In the genomic region with DNA sequence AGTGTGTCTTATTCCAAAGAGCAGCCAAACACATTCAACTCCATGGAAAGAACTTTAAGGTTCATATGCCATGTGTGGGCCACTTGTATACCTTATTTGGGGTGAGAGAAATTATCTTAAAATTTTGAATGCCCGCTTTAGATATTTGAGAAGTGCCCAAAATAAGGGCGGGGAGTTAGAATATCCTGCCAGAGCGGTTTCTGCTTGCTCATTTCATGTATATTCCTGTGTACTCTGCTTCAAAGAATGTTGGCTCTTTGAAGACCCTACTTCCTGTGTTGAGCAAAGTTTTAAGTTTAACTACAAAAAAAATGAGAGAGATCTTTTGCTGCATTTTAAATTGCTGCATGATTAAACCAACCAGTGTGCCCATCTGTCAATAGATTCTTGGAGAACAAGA, we compare ENCODE assay signal across 28 mouse cellular contexts.
DNase-seq lines count a peak whose midpoint lies in the region; ATAC-seq and TF ChIP-seq lines count a peak whose summit lies in the region.
"Had no signal": no experiment of that assay in that cellular context is flagged by ENCODE, and none has a peak within 500 bp of the region (broad histone marks: within the 10 kb centered on the region; RNA-seq: fewer than 3 reads in every experiment).

No protein-coding gene starts in this region.

- H3K27ac ChIP-seq in thymus, adult 2 months (ENCODE audit: control insufficient read depth, insufficient read depth, low read length): peak overlapping the region; percentile 99; the same call in 1 of the 2 replicates
- no peak overlapping the region for H3K27ac ChIP-seq in intestine, embryonic 16.5 days (ENCODE audit: low read length)
- H3K27ac ChIP-seq in gastrocnemius, adult 2 months: no peak overlapping the region
- H3K27ac ChIP-seq: embryonic facial prominence, embryonic 12.5 days; forebrain, embryonic 13.5 days; hindbrain, embryonic 10.5 days; kidney, embryonic 15.5 days; limb, embryonic 13.5 days; liver, embryonic 14.5 days; lung, embryonic 15.5 days; neural tube, embryonic 13.5 days; stomach, embryonic 15.5 days had no signal

- H3K27me3 ChIP-seq in thymus, adult 2 months (ENCODE audit: control insufficient read depth, insufficient read depth, low read length): no peaks in the 10 kb centered on the region
- H3K27me3 ChIP-seq in intestine, embryonic 16.5 days (replicated peaks; ENCODE audit: control insufficient read depth, insufficient read depth, low read length): no peaks in the 10 kb centered on the region
- H3K27me3 ChIP-seq: embryonic facial prominence, embryonic 12.5 days; forebrain, embryonic 13.5 days; kidney, embryonic 15.5 days; limb, embryonic 13.5 days; lung, embryonic 15.5 days; neural tube, embryonic 13.5 days; stomach, embryonic 15.5 days had no signal

- no peak overlapping the region for H3K9ac ChIP-seq in intestine, embryonic 16.5 days (ENCODE audit: low read depth, low read length)
- H3K9ac ChIP-seq: embryonic facial prominence, embryonic 12.5 days; forebrain, embryonic 13.5 days; kidney, embryonic 15.5 days; limb, embryonic 13.5 days; liver, embryonic 14.5 days; lung, embryonic 15.5 days; neural tube, embryonic 13.5 days; stomach, embryonic 15.5 days had no signal

- ATAC-seq in erythroid progenitor cell, adult 5-6 weeks (replicated peaks; ENCODE audit: low FRiP score, poor library complexity, severe bottlenecking): peak; percentile 43; the same call in 1 of the 2 replicates
- ATAC-seq in intestine, embryonic 16.5 days: no peak
- ATAC-seq: forebrain, embryonic 13.5 days; hindbrain, embryonic 16.5 days had no signal

- H3K36me3 ChIP-seq in thymus, adult 2 months (ENCODE audit: control insufficient read depth, insufficient read depth, low read length): no peaks in the 10 kb centered on the region
- no peaks in the 10 kb centered on the region for H3K36me3 ChIP-seq in intestine, embryonic 16.5 days (ENCODE audit: control insufficient read depth, insufficient read depth, low read length)
- H3K36me3 ChIP-seq: embryonic facial prominence, embryonic 12.5 days; hindbrain, embryonic 10.5 days; lung, embryonic 15.5 days; stomach, embryonic 15.5 days had no signal

- H3K9me3 ChIP-seq in intestine, embryonic 16.5 days (ENCODE audit: control insufficient read depth, low read length): no peaks in the 10 kb centered on the region
- H3K9me3 ChIP-seq: embryonic facial prominence, embryonic 12.5 days; forebrain, embryonic 13.5 days; hindbrain, embryonic 10.5 days; kidney, embryonic 15.5 days; limb, embryonic 13.5 days; lung, embryonic 15.5 days; neural tube, embryonic 13.5 days; stomach, embryonic 15.5 days had no signal

- H3K4me2 ChIP-seq in intestine, embryonic 16.5 days (ENCODE audit: low read depth, low read length): no peak overlapping the region
- H3K4me2 ChIP-seq: embryonic facial prominence, embryonic 12.5 days; forebrain, embryonic 13.5 days; heart, embryonic 11.5 days; kidney, embryonic 15.5 days; limb, embryonic 13.5 days; lung, embryonic 15.5 days; neural tube, embryonic 13.5 days; stomach, embryonic 15.5 days had no signal

- intact Hi-C loops in gastrocnemius, adult 2 months (cut with DNase I): no loop called here

- 6% methylated on average over 3 of the region's 3 CpGs for WGBS in thymus, adult 2 months
- WGBS in intestine, embryonic 16.5 days: 90% methylated on average over 3 of the region's 3 CpGs

- TF ChIP-seq POLR2A in thymus, adult 2 months (IDR thresholded peaks at IDR 0.05; ENCODE audit: control insufficient read depth, extremely low read depth, insufficient read depth, low read length, poor library complexity): no peak

- DNase-seq in thymus, adult 2 months: peak; percentile 44
- DNase-seq in thymus, adult 18-20 months: no peak
- DNase-seq in thymus, postnatal 14 days: peak; percentile 60
- no peak for DNase-seq in adipocyte (ENCODE audit: low spot score)
- no peak for DNase-seq in gastrocnemius, adult 2 months
- DNase-seq: adrenal gland, postnatal 10 days; B cell, adult 2 months; cerebellum, adult 18-20 months; cerebellum, postnatal 14 days; gastrocnemius, postnatal 10 days; heart, postnatal 10 days; kidney, adult 11 months; kidney, postnatal 36 days; lung, postnatal 4 days; midbrain, embryonic 14.5 days had no signal

- no peak overlapping the region for H3K4me3 ChIP-seq in thymus, adult 2 months (ENCODE audit: control insufficient read depth, insufficient read depth, low read length)
- no peak overlapping the region for H3K4me3 ChIP-seq in intestine, embryonic 16.5 days (ENCODE audit: low read length)
- no peak overlapping the region for H3K4me3 ChIP-seq in gastrocnemius, adult 2 months
- H3K4me3 ChIP-seq: embryonic facial prominence, embryonic 12.5 days; forebrain, embryonic 13.5 days; hindbrain, embryonic 10.5 days; kidney, embryonic 15.5 days; limb, embryonic 13.5 days; lung, embryonic 15.5 days; neural tube, embryonic 13.5 days; stomach, embryonic 15.5 days had no signal

- TF ChIP-seq CTCF in thymus, adult 2 months (IDR thresholded peaks at IDR 0.05; ENCODE audit: borderline replicate concordance, control insufficient read depth, extremely low read depth, insufficient read depth, low read length, poor library complexity): no peak
- TF ChIP-seq CTCF in gastrocnemius, adult 2 months (IDR thresholded peaks at IDR 0.05): no peak

- peaks cover 12% of the 10 kb centered on the region for H3K4me1 ChIP-seq in thymus, adult 2 months (replicated peaks; ENCODE audit: control insufficient read depth, insufficient read depth, low read length)
- no peaks in the 10 kb centered on the region for H3K4me1 ChIP-seq in intestine, embryonic 16.5 days (ENCODE audit: control insufficient read depth, insufficient read depth, low read length)
- H3K4me1 ChIP-seq: embryonic facial prominence, embryonic 12.5 days; forebrain, embryonic 13.5 days; kidney, embryonic 15.5 days; limb, embryonic 13.5 days; lung, embryonic 15.5 days; neural tube, embryonic 13.5 days; stomach, embryonic 15.5 days had no signal

Comparison
In these comparisons a context has a peak if more than half of its experiments do, and no peak if none do; other contexts are left out.
1. DNase-seq: peak in thymus, adult 2 months (single experiment) and thymus, postnatal 14 days (single experiment); none in thymus, adult 18-20 months (0 of 2), adipocyte (single experiment) and gastrocnemius, adult 2 months (single experiment).